Mouse (Mus musculus) telencephalon, adult 2 months (tissue): ENCODE measurements around the gene Kir3dl1.
"Not testable (repeated sequence)": the region's sequence is repeated elsewhere in the genome, so short reads cannot be mapped to it uniquely, and the experiment has no call there.

Source experiments
- DNase-seq: peaks from one replicate; pipeline ENCODE4 v3.0.0-alpha.2; 2011; ENCODE audit warnings: low read depth, low spot score

Kir3dl1 gene

DNA sequence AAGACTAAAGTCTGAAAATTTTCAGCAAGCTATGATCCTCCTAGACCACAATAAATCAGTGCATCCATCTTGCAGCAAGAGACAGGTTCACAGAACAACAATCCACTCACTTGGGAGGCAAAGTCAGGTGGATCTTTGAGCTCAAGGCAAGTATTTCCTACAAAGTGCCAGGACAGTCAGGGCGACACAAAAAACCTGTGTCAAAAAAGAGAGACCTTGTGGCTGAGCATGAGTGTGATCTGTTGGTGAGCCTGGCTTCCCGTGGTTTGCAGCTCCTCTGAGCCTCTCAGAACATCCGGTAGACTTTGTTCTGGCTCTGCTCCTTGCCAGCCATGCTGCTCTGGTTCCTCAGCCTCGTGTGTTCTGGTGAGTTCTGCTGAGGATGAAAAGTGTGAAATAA is at the start of gene Kir3dl1:
Kir3dl1 (plus strand) TSS at position 301 of the 400 bp plus-strand sequence.
- DNase-seq: not testable (repeated sequence)

DNA sequence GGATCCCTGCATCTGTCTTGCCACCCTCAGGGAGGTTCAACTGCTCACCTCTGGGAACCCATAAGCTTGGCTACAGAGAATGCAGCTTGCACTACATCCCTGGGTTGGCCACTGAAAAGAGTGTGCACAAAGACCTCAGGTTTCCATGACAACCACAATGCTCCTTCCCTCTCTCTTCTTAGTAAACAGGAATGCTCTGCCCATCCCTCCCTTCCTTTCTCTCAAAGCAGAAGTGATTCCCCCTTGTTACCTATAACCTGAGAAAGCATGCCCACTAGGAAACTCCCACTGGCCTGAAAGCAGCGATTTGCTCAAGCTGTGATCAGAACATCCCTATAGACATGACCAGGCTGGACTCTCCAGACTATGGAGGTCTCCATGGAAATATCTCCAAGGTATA is 26.2 kb downstream of the Kir3dl1 start, which contains the start of gene Kir3dl2:
Kir3dl2 (minus strand) TSS at position 101 of the 400 bp plus-strand sequence.
- not testable (repeated sequence) for DNase-seq

DNA sequence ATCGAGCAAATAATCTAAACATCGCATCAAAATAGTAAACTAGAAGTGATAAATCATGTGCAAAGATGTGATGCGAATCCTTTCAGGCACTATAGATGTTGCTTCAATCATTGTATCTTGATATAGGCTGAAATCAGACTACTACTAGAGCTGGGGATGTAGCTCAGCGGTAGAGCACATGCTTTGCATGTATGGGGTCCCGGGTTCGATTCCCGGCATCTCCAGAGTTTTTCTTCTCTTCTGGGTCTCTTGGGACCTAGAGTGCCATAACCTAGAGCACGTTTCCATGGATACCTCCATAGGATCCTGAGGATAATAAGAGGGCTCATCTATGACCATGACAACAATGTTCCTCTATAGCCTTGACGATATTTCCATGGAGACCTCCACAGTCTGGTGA is 51.3 kb downstream of the Kir3dl1 start:
- DNase-seq: not testable (repeated sequence)
